Mouse (Mus musculus) mouse embryonic stem cell (cell line): Measurements from ENCODE around the gene Cobll1.

Experiments
- in situ Hi-C, 2 experiments: fragments of 300-500 bp; cut with MboI; formaldehyde crosslinking; loops; 1 replicate in 1 of 2; 3 replicates in 1 of 2; pipeline ENCODE4 v1.14.3; 2019 to 2020; ENCODE audit warnings: low sequenced_read_pairs in 2 of 2, low pct_unique_long_range_greater_than_20kb in 1 of 2, mixed read lengths in 1 of 2; ENCODE audit not compliant: unreplicated experiment in 1 of 2

Gene Cobll1

GRCm38 (mm10) chr2:65120112-65120511 lies 119.1 kb downstream of the Cobll1 start:
- in situ Hi-C loops: no loop called here

DNA sequence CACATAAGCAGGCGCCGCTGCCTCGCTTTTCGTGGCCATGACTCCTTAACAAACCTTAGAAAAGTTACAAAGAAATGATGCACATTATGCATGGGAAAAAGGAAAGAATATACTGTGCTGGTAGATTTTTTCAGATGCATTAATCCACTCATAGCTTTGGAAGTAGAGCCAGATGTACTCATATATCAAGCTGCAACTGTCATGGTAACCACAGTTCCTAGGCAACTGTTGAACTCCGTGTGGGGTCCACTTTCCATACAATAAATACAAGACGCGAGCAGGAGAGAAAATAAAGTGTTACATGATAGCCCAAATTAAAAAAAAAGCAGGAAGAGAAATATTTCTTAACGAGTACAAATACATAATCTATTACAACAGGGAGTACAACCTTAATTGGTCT lies 119.5 kb downstream of the Cobll1 start:
- in situ Hi-C loops: no loop called here

GRCm38 (mm10) chr2:65119076-65119475 lies 120.1 kb downstream of the Cobll1 start:
- in situ Hi-C loops: no loop called here

DNA sequence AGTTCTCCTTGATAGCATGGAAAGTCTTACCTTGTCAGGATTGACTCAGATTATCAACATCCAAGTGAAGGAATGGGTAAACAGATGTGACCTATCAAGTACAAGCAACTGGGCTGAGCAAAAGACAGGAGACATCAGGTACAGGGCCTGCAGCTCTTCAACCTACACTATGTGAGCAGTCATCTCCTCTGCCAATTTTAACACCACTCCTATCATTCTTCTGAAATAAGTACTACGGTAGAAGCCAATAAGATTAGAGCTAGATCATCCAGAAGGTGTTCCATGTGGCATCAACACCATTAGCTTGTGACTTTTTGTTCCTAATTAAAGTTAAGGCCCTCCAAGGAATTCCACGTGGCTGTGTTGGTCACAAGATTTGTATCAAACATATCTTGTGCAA lies 121.3 kb downstream of the Cobll1 start:
- in situ Hi-C loops: no loop called here

GRCm38 (mm10) chr2:65116428-65117125 lies 122.6 kb downstream of the Cobll1 start:
- in situ Hi-C loops: no loop called here

GRCm38 (mm10) chr2:65113191-65113590 lies 126.0 kb downstream of the Cobll1 start:
- in situ Hi-C loops: no loop called here

GRCm38 (mm10) chr2:65104569-65104968 lies 134.6 kb downstream of the Cobll1 start:
- in situ Hi-C loops: no loop called here

- in situ Hi-C loops: no loop called here
Observed at GRCm38 (mm10) chr2:65103801-65104200, 135.4 kb downstream of the Cobll1 start.

- in situ Hi-C loops: no loop called here
Observed at GRCm38 (mm10) chr2:65101388-65101787, 137.8 kb downstream of the Cobll1 start.

DNA sequence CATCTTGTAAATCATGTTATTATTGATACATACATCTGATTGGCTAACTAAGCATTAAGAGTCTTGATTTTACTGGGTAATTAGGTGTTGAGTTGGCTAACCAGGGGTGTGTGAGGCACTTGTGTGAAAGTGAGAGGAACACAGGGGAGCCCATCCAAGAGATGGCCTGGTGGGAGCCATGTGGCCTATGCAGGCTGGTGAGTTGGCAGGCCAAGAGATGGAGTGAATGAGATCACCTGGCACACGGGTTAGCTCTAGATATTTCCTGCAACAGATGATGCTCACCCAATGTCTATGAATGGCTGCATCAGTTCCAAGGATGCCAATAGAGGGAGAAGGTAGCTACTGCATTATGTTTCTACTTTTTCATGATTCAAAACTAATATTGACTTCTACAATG lies 139.2 kb downstream of the Cobll1 start:
- in situ Hi-C loops: no loop called here

DNA sequence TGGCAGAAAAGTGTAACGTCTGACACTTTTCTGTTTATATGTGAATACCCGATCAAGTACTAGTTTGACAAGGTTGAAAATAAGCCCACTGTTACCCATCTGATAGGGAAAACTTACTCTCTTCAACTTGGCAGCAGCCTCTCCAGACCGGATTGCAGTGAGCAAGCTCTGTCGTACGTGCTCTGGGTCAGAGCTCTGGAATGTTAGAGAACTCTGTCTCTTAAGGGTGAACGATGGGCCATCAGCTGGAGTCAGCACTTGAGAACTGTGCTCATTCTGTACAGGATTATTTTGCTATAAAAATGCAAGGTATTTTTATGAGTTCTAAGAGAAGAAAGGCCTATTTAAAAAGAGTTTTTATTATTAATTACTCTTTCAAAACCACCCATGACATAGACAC lies 143.6 kb downstream of the Cobll1 start:
- in situ Hi-C loops: no loop called here

DNA sequence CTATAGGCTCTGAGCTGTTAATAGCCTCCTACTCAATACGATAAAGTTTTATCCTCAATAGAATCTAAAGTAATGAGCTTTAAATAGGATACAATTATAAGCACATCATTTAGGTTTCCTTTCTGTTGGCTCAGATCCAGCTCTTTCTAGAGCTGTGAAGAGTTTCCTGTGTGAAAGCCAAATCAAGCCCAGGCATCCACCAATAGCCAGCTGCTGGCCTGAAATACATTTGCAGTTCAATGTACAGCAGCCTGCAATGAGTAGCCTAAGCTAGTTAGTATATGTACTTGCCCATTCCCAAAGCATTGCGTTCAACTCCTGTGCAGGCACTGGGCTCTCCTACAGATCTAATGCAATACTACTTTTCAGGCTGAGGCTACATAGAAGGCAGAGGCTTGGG lies 145.2 kb downstream of the Cobll1 start:
- in situ Hi-C loops: no loop called here

DNA sequence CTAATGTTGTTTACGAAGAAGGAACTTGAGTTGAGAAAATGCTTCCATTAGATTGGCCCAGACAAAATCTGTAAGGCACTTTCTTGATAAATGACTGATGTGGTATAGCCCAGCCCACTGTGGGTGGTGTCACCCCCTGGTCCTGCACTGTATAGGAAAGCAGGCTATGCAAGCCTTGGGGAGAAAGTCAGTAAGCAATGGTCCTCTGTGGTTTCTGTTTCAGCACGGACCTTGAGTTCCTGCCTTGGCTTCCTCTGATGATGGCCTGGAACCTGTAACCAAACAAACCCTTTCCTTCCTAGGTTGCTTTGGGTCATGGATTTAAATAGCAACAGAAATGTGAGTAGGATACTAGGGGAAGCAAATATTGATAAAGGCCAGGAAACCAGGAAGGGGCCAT lies 148.2 kb downstream of the Cobll1 start:
- in situ Hi-C loops: no loop called here

DNA sequence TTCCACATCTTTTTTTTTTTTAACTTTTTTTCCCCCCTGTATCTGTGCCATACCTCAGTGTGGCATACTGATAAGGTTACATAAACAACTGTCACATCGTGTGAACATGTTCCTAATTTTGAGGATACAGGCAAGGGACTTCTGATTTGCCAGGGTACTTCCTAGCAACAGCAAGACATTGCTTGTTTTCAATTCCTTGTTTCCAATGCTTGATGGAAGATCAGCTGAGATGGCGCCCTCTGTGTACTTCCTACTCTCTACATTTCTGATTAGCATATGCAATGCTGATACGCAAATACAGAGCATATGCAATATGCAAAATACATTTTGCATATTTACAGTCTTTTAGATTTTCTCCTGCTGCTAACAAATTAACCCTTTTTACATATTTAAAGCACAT lies 152.0 kb downstream of the Cobll1 start:
- in situ Hi-C loops: no loop called here

DNA sequence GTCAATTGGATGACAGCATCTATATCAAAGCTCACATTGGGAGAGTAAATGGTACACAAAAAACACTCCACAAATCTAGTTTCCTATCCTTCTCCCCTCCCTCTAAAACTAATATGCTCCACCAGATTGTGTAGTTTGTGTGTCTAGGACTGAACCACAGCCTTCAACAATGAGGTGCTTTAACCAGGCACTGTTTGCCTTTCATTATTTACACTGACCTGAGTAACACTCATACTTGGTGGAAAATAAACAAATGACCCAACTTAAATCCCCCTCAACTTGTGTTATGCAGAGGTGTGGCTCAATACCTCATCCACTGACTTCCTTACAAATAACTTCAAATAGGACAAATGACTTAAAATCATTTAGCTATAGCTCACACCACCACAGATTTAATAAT lies 155.8 kb downstream of the Cobll1 start:
- in situ Hi-C loops: no loop called here

- in situ Hi-C loops: no loop called here
Observed at GRCm38 (mm10) chr2:65077544-65077943, 161.7 kb downstream of the Cobll1 start.

- in situ Hi-C loops: no loop called here
Observed at GRCm38 (mm10) chr2:65075840-65076239, 163.4 kb downstream of the Cobll1 start.

- in situ Hi-C loops: no loop called here
Observed at GRCm38 (mm10) chr2:65075431-65075830, 163.8 kb downstream of the Cobll1 start.

DNA sequence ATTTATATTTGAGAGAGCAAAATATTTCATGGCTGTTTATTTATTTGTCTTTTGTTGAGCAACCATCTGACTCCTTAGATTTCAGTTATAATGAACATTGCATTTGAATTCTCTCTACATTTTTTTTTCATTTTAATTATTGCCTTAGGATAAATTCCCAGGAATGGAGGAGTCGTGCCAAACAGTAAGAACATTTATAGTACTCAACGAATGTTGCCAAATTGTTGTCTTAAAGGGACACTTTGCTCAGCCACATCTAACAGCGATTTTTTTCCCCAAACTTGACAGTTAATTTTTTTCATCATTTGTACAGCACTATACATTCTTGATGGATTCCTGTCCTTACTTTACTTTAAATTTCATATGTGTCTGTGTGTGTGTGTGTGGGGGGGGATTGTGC lies 167.0 kb downstream of the Cobll1 start:
- in situ Hi-C loops: no loop called here

GRCm38 (mm10) chr2:65053764-65054163 lies 185.4 kb downstream of the Cobll1 start:
- in situ Hi-C loops: no loop called here
